In the genomic region with DNA sequence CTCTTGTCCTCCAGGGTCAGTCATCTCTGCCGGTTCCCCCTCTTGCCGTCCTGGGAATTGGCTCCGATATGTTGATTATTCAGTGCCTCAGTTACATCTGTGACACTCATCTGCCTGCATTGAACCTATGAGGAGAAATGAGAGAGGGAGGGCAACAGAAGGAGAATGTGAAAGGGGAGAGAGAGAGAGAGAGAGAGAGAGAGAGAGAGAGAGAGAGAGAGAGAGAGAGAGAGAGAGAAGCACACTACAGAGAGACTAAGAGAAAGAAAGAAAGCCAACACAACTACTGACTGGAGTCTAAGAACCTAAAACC, we compare ENCODE assay signal across 14 mouse cellular contexts.
DNase-seq lines count a peak whose midpoint lies in the region; ATAC-seq and TF ChIP-seq lines count a peak whose summit lies in the region.
"Had no signal": no experiment of that assay in that cellular context is flagged by ENCODE, and none has a peak within 500 bp of the region (broad histone marks: within the 10 kb centered on the region; RNA-seq: fewer than 3 reads in every experiment).

No protein-coding gene starts in this region.

- no peaks in the 10 kb centered on the region for H3K36me3 ChIP-seq in forebrain, embryonic 13.5 days (ENCODE audit: poor library complexity, severe bottlenecking)
- H3K36me3 ChIP-seq in limb, embryonic 14.5 days (ENCODE audit: control insufficient read depth, insufficient read depth, low read length): no peaks in the 10 kb centered on the region

- intact Hi-C loops in gastrocnemius, postnatal 14 days (cut with DNase I; ENCODE audit: low total_unique reads): no loop called here

- H3K4me3 ChIP-seq in layer of hippocampus, adult 2 months: peak overlapping the region; percentile 57; the same call in 1 of the 2 replicates
- H3K4me3 ChIP-seq in forebrain, embryonic 13.5 days: peak overlapping the region; percentile 58
- H3K4me3 ChIP-seq in limb, embryonic 14.5 days (replicated peaks; ENCODE audit: low read length): peak overlapping the region; percentile 1; the same call in 1 of the 2 replicates
- peak overlapping the region; percentile 33 for H3K4me3 ChIP-seq in olfactory bulb, adult 2 months (ENCODE audit: insufficient read depth, low read depth, low read length)

- TF ChIP-seq POLR2A in limb, embryonic 14.5 days (IDR thresholded peaks at IDR 0.05; ENCODE audit: borderline replicate concordance, extremely low read depth, insufficient read depth, insufficient read length): no peak
- no peak for TF ChIP-seq POLR2A in olfactory bulb, adult 2 months (IDR thresholded peaks at IDR 0.05; ENCODE audit: insufficient read depth, low read depth, low read length)

- DNase-seq in layer of hippocampus, adult 2 months (ENCODE audit: low spot score in 2 of 2): no peak
- DNase-seq in layer of hippocampus, adult 18-20 months (ENCODE audit: low spot score in 2 of 2): no peak
- no peak for DNase-seq in limb, embryonic 14.5 days (ENCODE audit: low spot score)
- DNase-seq in gastrocnemius, postnatal 14 days: no peak
- no peak for DNase-seq in thymus, postnatal 4 days
- DNase-seq: adrenal gland, postnatal 36 days; cerebellum, adult 9-10 months; heart, adult 18-20 months; layer of hippocampus, postnatal 36 days; lung, embryonic 14.5 days had no signal

- ATAC-seq in forebrain, embryonic 13.5 days: no peak
- no peak for ATAC-seq in limb, embryonic 14.5 days (ENCODE audit: low FRiP score, low read depth)
- no peak for ATAC-seq in CD4-positive, CD25-positive, alpha-beta regulatory T cell, adult 4 months

- no peak for TF ChIP-seq CTCF in layer of hippocampus, adult 2 months (conservative IDR thresholded peaks at IDR 0.05)
- TF ChIP-seq CTCF in olfactory bulb, adult 2 months (IDR thresholded peaks at IDR 0.05; ENCODE audit: insufficient read depth, low read depth, low read length): no peak

- H3K27ac ChIP-seq in layer of hippocampus, adult 2 months: peak overlapping the region; percentile 83; the same call in 1 of the 2 replicates
- peak overlapping the region; percentile 93 for H3K27ac ChIP-seq in forebrain, embryonic 13.5 days
- no peak overlapping the region for H3K27ac ChIP-seq in limb, embryonic 14.5 days (replicated peaks; ENCODE audit: low read depth, low read length)
- H3K27ac ChIP-seq in olfactory bulb, adult 2 months (ENCODE audit: insufficient read depth, low read depth, low read length): peak overlapping the region; percentile 53

- H3K4me1 ChIP-seq in forebrain, embryonic 13.5 days: peaks cover 37% of the 10 kb centered on the region; the same call in 1 of the 2 replicates
- no peaks in the 10 kb centered on the region for H3K4me1 ChIP-seq in limb, embryonic 14.5 days (ENCODE audit: control insufficient read depth, insufficient read depth, low read length)
- H3K4me1 ChIP-seq in olfactory bulb, adult 2 months (ENCODE audit: control insufficient read depth, insufficient read depth, low read length): peaks cover 4% of the 10 kb centered on the region; the same call in 1 of the 2 replicates

- peak overlapping the region; percentile 84 for H3K9ac ChIP-seq in forebrain, embryonic 13.5 days
- H3K9ac ChIP-seq in limb, embryonic 14.5 days (ENCODE audit: low read depth, low read length, severe bottlenecking): no peak overlapping the region
- H3K9ac ChIP-seq: lung, embryonic 14.5 days had no signal

- H3K4me2 ChIP-seq in forebrain, embryonic 13.5 days: peak overlapping the region; percentile 81
- H3K4me2 ChIP-seq in limb, embryonic 14.5 days (replicated peaks; ENCODE audit: low read depth, low read length, severe bottlenecking): peak overlapping the region; percentile 26

- no peaks in the 10 kb centered on the region for H3K27me3 ChIP-seq in forebrain, embryonic 13.5 days
- H3K27me3 ChIP-seq in limb, embryonic 14.5 days (ENCODE audit: control insufficient read depth, insufficient read depth, low read length): peaks cover 14% of the 10 kb centered on the region; the same call in 1 of the 2 replicates
- H3K27me3 ChIP-seq: CH12.LX had no signal

- no peaks in the 10 kb centered on the region for H3K9me3 ChIP-seq in forebrain, embryonic 13.5 days (replicated peaks)
- H3K9me3 ChIP-seq in limb, embryonic 14.5 days (ENCODE audit: control insufficient read depth, low read length): no peaks in the 10 kb centered on the region

- WGBS in forebrain, embryonic 13.5 days: 2% methylated on average over 3 of the region's 3 CpGs
- 70% methylated on average over 3 of the region's 3 CpGs for WGBS in limb, embryonic 14.5 days
- 53% methylated on average over 3 of the region's 3 CpGs for WGBS in olfactory bulb, adult 2 months

Comparison
In these comparisons a context has a peak if more than half of its experiments do, and no peak if none do; other contexts are left out.
1. H3K4me3 ChIP-seq: peak in every context shown above with its lines; median percentile 58 in forebrain, embryonic 13.5 days; 57 in layer of hippocampus, adult 2 months; 33 in olfactory bulb, adult 2 months; 1 in limb, embryonic 14.5 days.